Mouse (Mus musculus): ENCODE results near the gene Ndn.

Gene Ndn

DNA sequence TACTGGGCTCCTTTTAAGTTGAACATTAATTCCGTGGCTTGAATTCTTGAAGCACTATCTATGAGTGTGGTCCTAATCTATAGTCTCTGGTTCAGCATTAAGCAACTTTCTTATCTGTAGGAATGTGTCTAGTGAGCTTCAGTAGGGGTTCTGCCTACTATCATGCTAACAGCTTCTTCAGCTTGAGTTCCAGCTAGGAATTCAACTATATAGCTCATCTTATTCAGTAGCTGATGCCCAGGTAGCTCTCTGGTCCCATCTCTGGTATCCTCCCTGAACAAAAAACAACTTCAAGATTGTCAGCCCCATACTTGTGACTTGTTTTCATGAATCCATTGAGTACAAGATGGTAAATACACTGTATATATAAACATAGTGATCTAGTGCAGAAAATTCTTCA, at the start of gene Ndn:
Gene Ndn, plus strand, starts transcription at position 301 of the 400 bp plus-strand sequence.
- no peak for DNase-seq (ENCODE audit: low read depth)

DNA sequence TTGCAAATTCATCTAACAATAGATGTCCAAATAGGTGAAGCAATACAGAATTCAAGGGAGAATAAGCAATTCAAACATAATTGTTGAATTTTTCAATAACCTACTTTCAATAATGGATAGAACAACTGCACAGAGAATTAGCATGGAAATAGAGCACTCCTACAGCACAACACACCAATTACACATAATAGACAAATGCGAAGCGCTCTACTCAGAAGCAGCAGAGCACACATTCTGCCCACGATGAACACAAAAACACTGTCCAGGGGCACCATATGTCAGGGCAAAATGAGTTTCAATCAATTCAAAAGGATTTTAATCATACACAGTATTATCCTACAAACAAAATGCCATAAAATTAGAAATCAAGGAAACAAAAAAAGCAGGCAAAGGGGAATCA, 43.9 kb upstream of the Ndn start:
- no peak for DNase-seq (ENCODE audit: low read depth)

DNA sequence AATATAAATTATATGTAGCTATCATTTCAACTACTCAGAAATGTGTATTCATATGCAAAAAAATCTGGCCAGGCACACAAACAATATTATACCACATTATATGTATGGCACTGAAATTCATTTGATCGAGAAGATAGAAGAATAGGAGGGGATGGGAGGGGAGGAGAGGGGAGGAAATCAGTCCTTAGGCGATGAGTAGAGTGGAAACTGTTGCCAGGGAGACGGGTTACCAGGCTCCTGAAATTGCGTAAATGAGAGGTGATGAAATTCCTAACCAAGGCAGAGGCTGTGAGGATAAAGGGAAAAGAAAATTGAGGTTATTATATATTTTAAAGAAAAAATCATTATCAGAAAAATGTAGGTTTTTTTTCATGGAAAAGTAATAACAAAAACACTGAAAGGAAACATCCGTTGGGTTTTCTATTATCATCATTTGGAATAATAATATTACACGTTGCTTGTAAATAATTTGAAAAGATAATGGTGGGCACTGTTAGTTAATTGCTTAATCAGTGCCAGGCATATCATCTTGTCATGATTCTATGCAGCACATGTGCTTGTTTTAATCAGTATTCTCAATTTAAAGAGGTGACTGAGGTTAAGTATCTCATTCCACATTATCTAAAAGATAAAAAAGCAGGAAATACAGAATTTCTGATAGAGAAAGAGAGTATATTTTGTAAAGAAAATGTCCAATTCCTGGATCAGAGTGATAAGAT, 39.3 kb upstream of the Ndn start:
- no peak for DNase-seq (ENCODE audit: low read depth)

DNA sequence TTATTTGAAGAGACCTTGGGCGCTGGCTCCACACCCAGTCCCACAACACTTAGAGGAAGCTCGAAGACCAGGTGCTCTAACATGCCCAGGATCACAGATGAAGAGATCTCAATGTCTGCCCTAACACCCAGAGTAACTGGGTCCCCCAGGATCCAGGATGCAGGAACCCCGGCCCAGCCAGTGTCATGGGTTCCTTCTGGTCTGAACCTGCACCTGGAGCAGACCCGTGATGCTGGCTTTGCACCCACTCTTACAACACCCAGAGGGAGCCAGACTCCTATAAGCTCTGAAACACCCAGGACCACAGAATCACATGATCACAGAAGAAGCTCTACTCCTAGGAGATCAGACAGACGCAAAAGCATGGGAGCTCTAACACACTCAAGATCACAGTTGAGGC, 29.6 kb upstream of the Ndn start:
- no peak for DNase-seq (ENCODE audit: low read depth)

DNA sequence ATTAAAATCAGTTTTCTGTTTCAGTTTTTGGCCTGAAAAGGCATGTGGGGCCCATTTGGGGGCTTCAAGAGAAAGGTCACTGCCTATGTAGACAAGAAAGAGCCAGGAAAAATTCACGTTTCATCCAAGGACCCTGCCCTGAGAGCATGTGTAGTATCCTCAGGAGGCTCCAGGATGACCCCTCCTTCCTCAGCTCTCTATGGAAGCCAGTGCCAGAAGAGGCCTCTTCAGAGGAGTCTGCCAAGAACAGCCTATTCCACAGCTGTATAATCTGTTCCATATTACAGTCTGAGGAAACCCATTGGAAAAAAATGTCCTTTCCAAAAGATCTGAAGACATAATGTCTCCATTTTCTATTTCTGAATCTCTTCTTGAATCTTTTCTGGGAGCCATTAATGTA, 958 bp upstream of the Ndn start:
- DNase-seq (ENCODE audit: low read depth), result no peak

DNA sequence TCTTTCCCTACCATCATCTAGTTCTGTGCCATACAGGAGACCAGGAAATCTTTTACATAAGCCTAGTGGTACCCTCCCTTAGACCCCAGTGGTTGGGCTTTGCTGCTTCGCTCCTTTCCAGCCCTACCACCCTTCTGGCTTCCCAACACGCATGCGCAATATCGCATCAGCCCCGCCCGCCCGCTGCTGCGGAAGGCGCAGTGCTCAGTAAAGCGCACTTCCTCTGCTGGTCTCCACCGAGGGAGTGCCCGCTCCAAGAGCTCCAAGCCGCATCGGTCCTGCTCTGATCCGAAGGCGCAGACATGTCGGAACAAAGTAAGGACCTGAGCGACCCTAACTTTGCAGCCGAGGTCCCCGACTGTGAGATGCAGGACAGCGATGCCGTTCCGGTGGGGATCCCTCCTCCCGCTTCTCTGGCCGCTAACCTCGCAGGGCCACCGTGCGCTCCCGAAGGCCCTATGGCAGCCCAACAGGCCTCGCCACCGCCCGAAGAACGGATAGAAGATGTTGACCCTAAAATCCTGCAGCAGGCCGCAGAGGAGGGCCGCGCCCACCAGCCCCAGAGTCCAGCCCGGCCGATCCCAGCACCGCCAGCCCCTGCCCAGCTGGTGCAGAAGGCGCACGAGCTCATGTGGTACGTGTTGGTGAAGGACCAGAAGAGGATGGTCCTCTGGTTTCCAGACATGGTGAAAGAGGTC, 1.9 kb downstream of the Ndn start:
- no peak for DNase-seq (ENCODE audit: low read depth)

DNA sequence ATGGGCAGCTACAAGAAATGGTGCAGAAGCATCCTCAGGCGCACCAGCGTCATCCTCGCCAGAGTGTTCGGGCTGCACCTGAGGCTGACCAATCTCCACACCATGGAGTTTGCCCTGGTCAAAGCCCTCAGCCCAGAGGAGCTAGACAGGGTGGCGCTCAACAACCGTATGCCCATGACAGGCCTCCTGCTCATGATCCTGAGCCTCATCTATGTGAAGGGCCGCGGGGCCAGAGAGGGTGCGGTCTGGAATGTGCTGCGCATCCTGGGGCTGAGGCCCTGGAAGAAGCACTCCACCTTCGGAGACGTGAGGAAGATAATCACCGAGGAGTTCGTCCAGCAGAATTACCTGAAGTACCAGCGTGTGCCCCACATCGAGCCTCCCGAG, 2.4 kb downstream of the Ndn start:
- DNase-seq (ENCODE audit: low read depth), result no peak

DNA sequence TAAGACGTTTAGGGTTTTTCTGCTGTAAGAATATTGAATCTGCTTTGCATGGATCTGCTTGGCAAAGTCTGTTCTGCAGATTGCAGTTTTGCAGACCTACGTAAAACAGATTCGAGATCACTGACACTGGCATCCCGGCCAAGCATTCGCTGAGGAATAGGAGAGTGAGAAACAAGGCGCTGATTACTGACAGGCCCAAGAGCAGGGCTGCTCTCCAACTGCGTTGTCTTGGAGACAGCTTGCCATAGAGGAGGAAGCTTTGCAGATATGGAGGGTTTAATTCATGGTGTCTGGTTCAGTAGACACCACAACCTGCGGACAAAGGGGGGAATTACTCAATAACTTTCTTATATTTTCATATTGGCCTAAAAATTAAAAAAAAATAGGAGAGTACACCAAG, 4.9 kb downstream of the Ndn start:
- DNase-seq (ENCODE audit: low read depth), result no peak

DNA sequence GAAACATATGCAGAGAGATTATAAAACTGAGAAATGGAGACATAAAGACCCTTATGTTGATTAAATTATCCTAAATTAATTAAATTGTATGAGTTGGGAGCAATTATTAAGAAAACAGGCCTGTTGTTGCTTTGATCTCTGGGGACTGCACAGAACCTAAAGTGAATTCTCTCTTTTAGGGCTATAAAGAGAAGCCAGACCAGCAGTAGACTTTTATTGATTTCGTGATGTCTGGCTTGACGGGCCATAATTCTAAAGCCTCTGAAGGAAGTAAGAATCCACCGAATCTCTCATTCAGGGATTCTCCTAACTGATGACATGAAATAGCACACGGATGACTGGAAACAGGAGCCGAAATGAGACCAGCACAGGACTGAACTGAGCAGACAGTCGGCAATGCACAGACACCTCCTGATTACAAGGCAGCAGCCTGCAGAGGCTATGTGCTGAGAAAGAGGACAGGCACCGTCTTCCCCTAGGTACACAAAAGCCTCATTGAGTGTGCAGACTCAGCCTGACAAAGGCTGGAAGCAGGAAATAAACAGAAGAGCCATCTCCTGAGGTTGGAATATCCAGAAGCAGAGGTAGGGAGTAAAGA, 18.8 kb downstream of the Ndn start:
- no peak for DNase-seq (ENCODE audit: low read depth)

DNA sequence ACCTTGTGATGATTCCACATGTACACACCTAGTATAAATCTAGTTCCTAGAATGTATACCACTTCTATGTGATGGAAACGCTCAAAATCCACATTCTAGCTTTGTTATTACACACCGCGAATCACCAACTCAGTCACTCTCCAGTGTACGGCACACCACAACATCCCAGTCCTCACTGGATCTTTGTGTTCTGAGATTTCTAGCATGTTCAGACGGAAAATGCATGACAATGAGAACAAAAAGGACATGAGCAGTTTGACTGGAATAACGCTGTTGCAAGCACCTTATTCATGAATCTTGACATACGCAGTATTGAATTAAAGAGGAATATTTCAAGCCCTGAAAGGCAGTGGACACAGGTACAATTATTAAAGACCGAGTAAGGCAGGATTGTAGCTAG, 20.4 kb downstream of the Ndn start:
- no peak for DNase-seq (ENCODE audit: low read depth)

DNA sequence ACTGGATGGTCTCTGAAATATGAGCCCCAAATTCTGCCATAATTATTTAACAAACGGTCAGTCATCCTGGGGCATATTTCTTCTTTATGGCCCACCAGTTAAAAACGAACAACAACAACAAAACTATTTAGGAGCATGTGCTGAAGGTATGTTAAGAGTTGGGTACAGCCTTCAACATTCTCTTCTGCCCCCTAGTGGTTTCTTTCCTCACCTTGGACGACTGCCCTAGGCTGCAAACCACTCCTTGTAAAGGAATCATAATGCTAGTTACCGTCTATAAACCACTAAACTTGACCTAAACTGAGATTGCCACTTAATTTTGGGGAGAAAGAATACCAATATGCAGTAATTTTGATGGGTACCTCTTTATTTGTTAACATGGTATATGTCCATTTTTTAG, 29.3 kb downstream of the Ndn start:
- no peak for DNase-seq (ENCODE audit: low read depth)

DNA sequence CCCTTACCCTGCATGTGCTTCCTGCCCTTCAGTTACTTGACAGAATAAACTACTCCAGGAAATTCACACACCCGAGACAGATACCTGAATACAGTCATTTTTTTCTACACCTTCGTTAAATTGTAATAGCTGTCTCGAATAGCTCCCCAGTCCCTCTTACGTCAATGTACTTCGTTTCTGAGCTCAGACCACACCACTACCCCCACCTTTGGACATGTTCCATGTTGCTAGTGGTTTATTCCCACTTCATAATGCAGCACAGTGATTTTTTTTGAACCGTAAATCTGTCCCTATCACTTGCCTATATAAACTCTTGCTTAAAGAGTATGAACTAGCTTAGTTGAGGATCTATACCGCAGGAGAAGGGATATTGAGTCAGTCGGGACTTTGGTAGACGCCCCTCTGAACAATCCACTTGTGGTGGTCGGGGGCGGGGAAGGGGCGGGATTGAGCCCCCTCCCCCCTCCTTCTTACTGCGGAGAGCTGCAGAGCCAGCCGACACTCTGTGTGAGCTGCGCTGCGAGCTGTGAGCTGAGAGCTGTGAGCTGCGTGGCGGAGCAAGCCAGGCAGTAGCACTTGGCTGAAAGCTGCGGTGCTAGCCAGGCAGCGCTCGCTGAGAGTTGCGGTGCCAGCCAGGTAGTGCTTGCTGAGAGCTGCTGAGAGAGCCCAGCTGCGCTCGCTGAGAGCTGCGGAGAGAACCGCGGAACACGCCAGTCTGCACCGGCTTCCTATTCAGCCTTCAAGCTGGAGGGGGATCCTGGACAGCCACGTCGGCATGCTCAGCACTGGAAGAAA, 30.3 kb downstream of the Ndn start, which contains the start of gene Magel2:
Gene Magel2, plus strand, starts transcription at position 501 of the 795 bp plus-strand sequence.
- no peak for DNase-seq (ENCODE audit: low read depth)

DNA sequence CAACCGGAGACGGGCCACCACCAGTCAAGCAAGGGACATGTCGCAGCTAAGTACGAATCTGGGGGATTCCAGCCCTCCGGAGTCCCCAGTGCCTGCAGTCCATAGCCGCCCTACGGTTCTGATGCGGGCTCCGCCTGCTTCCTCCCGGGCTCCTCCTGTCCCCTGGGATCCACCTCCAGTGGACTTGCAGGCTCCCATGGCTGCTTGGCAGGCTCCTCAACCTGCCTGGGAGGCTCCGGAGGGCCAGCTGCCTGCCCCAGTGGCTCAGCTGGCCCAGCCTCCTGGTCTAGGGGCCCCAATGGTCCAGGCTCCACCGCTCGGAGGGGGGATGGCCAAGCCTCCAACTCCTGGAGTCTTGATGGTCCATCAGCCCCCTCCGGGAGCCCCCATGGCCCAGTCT, 30.9 kb downstream of the Ndn start:
- DNase-seq (ENCODE audit: low read depth), result no peak

DNA sequence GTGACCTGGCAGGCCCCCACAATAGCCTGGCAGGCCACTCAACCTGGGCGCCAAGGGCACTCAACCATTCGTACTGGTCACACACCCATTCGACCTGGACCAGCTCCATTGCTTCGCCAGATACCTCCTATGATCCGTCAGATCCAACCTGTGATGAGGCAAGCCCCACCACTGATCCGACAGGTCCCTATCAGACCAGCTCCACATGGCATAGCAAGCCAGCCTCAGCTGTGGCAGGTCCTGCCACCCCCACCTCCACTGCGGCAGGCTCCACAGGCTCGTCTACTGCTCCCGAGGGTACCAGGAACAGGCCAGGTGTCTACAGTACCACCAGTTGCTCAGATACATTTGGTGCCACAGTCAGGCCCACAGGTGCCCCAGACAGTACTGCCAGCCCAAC, 32.2 kb downstream of the Ndn start:
- DNase-seq (ENCODE audit: low read depth), result no peak

DNA sequence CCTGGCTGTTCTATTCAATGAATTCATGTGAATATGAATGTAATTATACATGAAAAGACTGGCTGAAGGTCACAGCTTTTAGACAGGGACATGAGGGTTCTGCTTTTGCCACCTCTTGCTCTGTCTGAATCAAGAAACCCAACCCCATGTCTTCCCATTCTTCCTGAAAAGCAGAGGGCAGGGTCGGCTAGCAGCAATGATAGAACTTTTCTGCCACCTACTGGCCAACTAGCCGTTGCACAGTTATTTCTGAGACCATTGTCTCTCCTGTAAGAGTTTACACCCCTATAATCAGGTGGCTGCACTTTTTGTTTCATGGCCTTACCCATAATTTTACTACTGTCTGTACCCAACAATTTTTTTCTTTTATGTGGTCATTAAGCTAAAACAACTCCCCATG, 36.0 kb downstream of the Ndn start:
- DNase-seq (ENCODE audit: low read depth), result no peak

DNA sequence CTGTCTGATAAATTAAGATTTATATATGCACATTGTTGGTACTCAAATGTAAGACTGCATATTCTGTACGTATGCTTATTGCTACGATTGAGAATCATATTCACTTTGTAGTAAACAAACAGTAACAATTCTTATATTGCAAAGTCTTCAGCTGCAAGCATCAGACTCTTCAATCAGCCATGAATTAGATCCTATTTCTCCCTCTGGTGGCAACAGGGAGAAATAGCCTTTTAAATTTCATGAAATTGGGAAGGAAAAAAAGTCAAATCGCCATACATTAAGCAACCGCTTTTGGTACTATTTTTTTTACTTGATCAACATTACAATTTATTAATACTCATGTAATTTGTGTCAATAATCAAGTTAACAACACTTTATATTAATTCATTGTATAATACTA, 41.9 kb downstream of the Ndn start:
- no peak for DNase-seq (ENCODE audit: low read depth)

DNA sequence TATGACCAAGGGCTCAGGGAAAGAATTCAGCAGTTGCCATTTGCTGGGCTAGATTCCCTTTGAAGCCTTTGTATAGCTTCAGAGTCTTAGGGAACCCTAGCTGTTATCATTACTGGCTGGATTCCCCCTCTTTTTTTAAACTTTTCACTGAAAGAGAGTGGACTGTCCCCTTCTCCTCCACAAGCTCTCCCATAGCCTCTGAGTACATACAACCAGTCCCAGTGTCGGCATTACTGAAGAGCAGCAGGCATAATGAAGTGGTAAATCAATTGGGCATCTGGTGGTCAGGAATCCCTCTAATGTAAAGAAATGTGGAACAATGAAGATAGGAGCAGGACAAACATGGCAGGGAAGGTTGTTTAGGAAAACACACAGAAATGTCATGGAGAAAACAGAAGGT, 45.8 kb downstream of the Ndn start:
- DNase-seq (ENCODE audit: low read depth), result no peak

Measured in c-Kit-positive CD71-positive TER-119-negative erythroid progenitor cells, embryonic 14.5 days (primary cell).